Mouse (Mus musculus) stomach, embryonic 16.5 days (tissue): ENCODE measurements around the gene Trim47. TPM values are rescaled to one million over a fixed set of nuclear protein-coding genes. Genes with fewer than 3 reads are reported as not detected.
A peak's percentile ranks its signal among the peaks of the same experiment; 100 is the strongest.
"Not testable (repeated sequence)": the region's sequence is repeated elsewhere in the genome, so short reads cannot be mapped to it uniquely, and the experiment has no call there.

Experiments
- ATAC-seq: fragments of 200-750 bp; cut with Nextera tagmentation; 2 replicates; pipeline ENCODE4 v1.8.0; 2017; ENCODE audit warnings: moderate number of reproducible peaks, moderate TSS enrichment; ENCODE audit not compliant: insufficient read depth, low FRiP score
- H3K27ac ChIP-seq: fragments of 300-500 bp; sonication (generic); 2 replicates; pipeline ENCODE4 v1.5.1; 2014; ENCODE audit warnings: low read length
- H3K27me3 ChIP-seq: fragments of 300-500 bp; sonication (generic); 2 replicates; pipeline ENCODE4 v1.6.1; 2014; ENCODE audit warnings: low read length, control low read depth, mixed read lengths; ENCODE audit not compliant: control insufficient read depth, insufficient read depth
- H3K36me3 ChIP-seq: fragments of 300-500 bp; sonication (generic); 2 replicates; pipeline ENCODE4 v1.6.1; 2014; ENCODE audit warnings: low read length; ENCODE audit not compliant: control insufficient read depth, insufficient read depth
- H3K4me1 ChIP-seq: fragments of 300-500 bp; sonication (generic); 2 replicates; pipeline ENCODE4 v1.6.1; 2014; ENCODE audit warnings: low read length, control low read depth, mixed read lengths; ENCODE audit not compliant: control insufficient read depth, insufficient read depth
- H3K4me2 ChIP-seq: fragments of 300-500 bp; sonication (generic); 2 replicates; pipeline ENCODE4 v1.6.1; 2014; ENCODE audit warnings: low read depth, low read length, mixed read lengths
- H3K4me3 ChIP-seq: fragments of 300-500 bp; sonication (generic); replicated peaks from 2 replicates; pipeline ENCODE4 v1.5.1; 2014; ENCODE audit warnings: mild to moderate bottlenecking, low read length
- H3K9ac ChIP-seq: fragments of 300-500 bp; sonication (generic); 2 replicates; pipeline ENCODE4 v1.6.1; 2014; ENCODE audit warnings: low read length
- H3K9me3 ChIP-seq: fragments of 300-500 bp; sonication (generic); replicated peaks from 2 replicates; pipeline ENCODE4 v1.6.1; 2016; ENCODE audit warnings: low read length, control low read depth; ENCODE audit not compliant: control insufficient read depth
- WGBS: fragments of 180-500 bp; shearing (Covaris S2); extraction: QIAGEN DNeasy Blood & Tissue Kit; methylation state at CpG from one replicate; pipeline ENCODE4 v1.1.7; 2014; 5-methylcytosine and 5-hydroxymethylcytosine counted together
- polyA plus RNA-seq: library from polyadenylated mRNA; unstranded; fragments of >200 nt; fragmentation: Nextera tagmentation; extraction: Ambion mirVana; gene quantifications from 2 replicates; pipeline ENCODE4 v1.2.1, GENCODE M21; 2015

The Trim47 gene
- polyA plus RNA-seq, 1 experiment from 2014 or later = 22.7 TPM

GRCm38 (mm10) chr11:116096213-116097108 lies 30.5 kb downstream of the Trim47 start:
- Histone ChIP-seq H3K4me2 (no peak overlapping the region), H3K9ac (no peak overlapping the region), H3K27ac (no peak overlapping the region), H3K27me3 (no peaks in the 10 kb centered on the region), H3K36me3 (no peaks in the 10 kb centered on the region), H3K4me1 (peaks cover 29% of the 10 kb centered on the region), H3K9me3 (no peaks in the 10 kb centered on the region), H3K4me3 (no peak overlapping the region)
- no peak for ATAC-seq
- WGBS = 81% methylated on average over 5 of the region's 5 CpGs

- peaks cover 21% of the 10 kb centered on the region for H3K4me1 ChIP-seq
- H3K4me3 ChIP-seq = no peak overlapping the region
- H3K9me3 ChIP-seq = no peaks in the 10 kb centered on the region
- peak overlapping the region; percentile 6; the same call in 1 of the 2 replicates for H3K27ac ChIP-seq
- no peak overlapping the region for H3K4me2 ChIP-seq
- H3K27me3 ChIP-seq = no peaks in the 10 kb centered on the region
- 47% methylated on average over 3 of the region's 3 CpGs for WGBS
- no peak for ATAC-seq
- no peak overlapping the region for H3K9ac ChIP-seq
- no peaks in the 10 kb centered on the region for H3K36me3 ChIP-seq
Measured at GRCm38 (mm10) chr11:116095573-116095972, 31.4 kb downstream of the Trim47 start.

GRCm38 (mm10) chr11:116093771-116094565 lies 33.0 kb downstream of the Trim47 start:
- WGBS = 43% methylated on average over 16 of the region's 16 CpGs
- no peak overlapping the region for H3K4me2 ChIP-seq
- no peak for ATAC-seq

GRCm38 (mm10) chr11:116092959-116093358 lies 34.1 kb downstream of the Trim47 start:
- not testable (repeated sequence) for H3K4me2 ChIP-seq, H3K9ac ChIP-seq, H3K27me3 ChIP-seq, H3K36me3 ChIP-seq, H3K9me3 ChIP-seq, H3K4me3 ChIP-seq, H3K4me1 ChIP-seq, ATAC-seq, H3K27ac ChIP-seq
- WGBS = 89% methylated on average over 6 of the region's 6 CpGs

More at GRCm38 (mm10) chr11:116093771-116094565, 33.0 kb downstream of the Trim47 start:
- no peaks in the 10 kb centered on the region for H3K9me3 ChIP-seq
- H3K9ac ChIP-seq = peak overlapping the region; percentile 21; the same call in 1 of the 2 replicates
- H3K4me1 ChIP-seq = peaks cover 5% of the 10 kb centered on the region; the same call in 1 of the 2 replicates
- H3K36me3 ChIP-seq = no peaks in the 10 kb centered on the region
- H3K27ac ChIP-seq = 0 out of 2 replicates have a peak overlapping the region, but pooled peaks have one; percentile 19
- H3K27me3 ChIP-seq = no peaks in the 10 kb centered on the region
- no peak overlapping the region for H3K4me3 ChIP-seq

GRCm38 (mm10) chr11:116091591-116091990 lies 35.4 kb downstream of the Trim47 start:
- Histone ChIP-seq H3K9ac (no peak overlapping the region), H3K36me3 (no peaks in the 10 kb centered on the region), H3K27ac (no peak overlapping the region), H3K27me3 (no peaks in the 10 kb centered on the region), H3K9me3 (no peaks in the 10 kb centered on the region), H3K4me2 (no peak overlapping the region), H3K4me1 (peaks cover 6% of the 10 kb centered on the region; the same call in 1 of the 2 replicates), H3K4me3 (no peak overlapping the region)
- whole genome bisulfite sequencing = 90% methylated on average over 6 of the region's 6 CpGs
- ATAC-seq = no peak

- H3K9ac ChIP-seq = no peak overlapping the region
- H3K36me3 ChIP-seq = no peaks in the 10 kb centered on the region
- H3K4me2 ChIP-seq = no peak overlapping the region
- H3K27me3 ChIP-seq = no peaks in the 10 kb centered on the region
- no peak overlapping the region for H3K4me3 ChIP-seq
- no peaks in the 10 kb centered on the region for H3K9me3 ChIP-seq
- 89% methylated on average over 6 of the region's 6 CpGs for WGBS
- no peak overlapping the region for H3K27ac ChIP-seq
- H3K4me1 ChIP-seq = peaks cover 21% of the 10 kb centered on the region
- ATAC-seq = no peak
Measured at GRCm38 (mm10) chr11:116089545-116089944, 37.5 kb downstream of the Trim47 start.

- Histone ChIP-seq H3K27me3 (no peaks in the 10 kb centered on the region), H3K9me3 (no peaks in the 10 kb centered on the region), H3K27ac (no peak overlapping the region), H3K4me3 (no peak overlapping the region), H3K9ac (no peak overlapping the region), H3K4me1 (peaks cover 25% of the 10 kb centered on the region), H3K4me2 (no peak overlapping the region), H3K36me3 (peaks cover 1% of the 10 kb centered on the region; the same call in 1 of the 2 replicates)
- WGBS = 76% methylated on average over 11 of the region's 11 CpGs
- ATAC-seq = no peak
Measured at GRCm38 (mm10) chr11:116088741-116089394, 38.1 kb downstream of the Trim47 start.

GRCm38 (mm10) chr11:116088188-116088587 lies 38.8 kb downstream of the Trim47 start:
- Histone ChIP-seq H3K4me3 (no peak overlapping the region), H3K4me2 (peak overlapping the region; percentile 62; the same call in 1 of the 2 replicates), H3K36me3 (peaks cover 8% of the 10 kb centered on the region), H3K27ac (peak overlapping the region; percentile 84; the same call in 1 of the 2 replicates), H3K9me3 (no peaks in the 10 kb centered on the region), H3K4me1 (peaks cover 25% of the 10 kb centered on the region), H3K27me3 (no peaks in the 10 kb centered on the region), H3K9ac (no peak overlapping the region)
- no peak for ATAC-seq
- 72% methylated on average over 8 of the region's 8 CpGs for WGBS
